Mouse (Mus musculus): Measurements from ENCODE around the gene Arf5. TPM values are rescaled to one million over a fixed set of nuclear protein-coding genes. Genes with fewer than 3 reads are reported as not detected.

Arf5 gene
- total and polyA plus RNA-seq, 3 experiments = 92.8 to 292 TPM; not detected in 1

DNA sequence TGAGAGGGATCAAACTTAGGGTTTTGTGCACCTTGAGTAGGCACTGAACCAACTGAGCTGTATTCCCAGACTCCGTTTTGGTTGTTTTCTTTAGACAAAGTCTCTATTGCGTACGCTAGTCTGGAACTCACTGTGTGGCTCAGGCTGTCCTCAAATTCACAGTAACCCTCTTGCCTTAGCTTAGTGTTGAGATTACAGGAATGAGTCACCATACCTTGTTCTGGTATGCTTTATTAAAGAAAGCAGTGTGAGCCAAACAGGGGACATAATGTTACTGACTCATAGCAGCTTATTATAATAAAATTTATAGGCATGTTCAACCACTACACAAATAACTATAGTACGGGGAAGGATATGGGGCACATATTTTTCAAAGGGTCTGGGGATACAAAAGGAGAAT lies 50.9 kb downstream of the Arf5 start:
- Histone ChIP-seq H3K4me3 (ENCODE audit: control insufficient read depth in 1 of 2, insufficient read depth in 1 of 2, low read depth in 2 of 2, low read length in 2 of 2) (no peak overlapping the region), H3K79me2 (ENCODE audit: control insufficient read depth, insufficient read depth, low read length, poor library complexity) (no peaks in the 10 kb centered on the region; the same call in 1 of the 2 replicates), H3K9ac (ENCODE audit: control insufficient read depth, low read depth, low read length, poor library complexity, severe bottlenecking) (no peak overlapping the region), H3K9me3 (replicated peaks; ENCODE audit: insufficient read depth, low read length) (no peaks in the 10 kb centered on the region), H3K27me3 (ENCODE audit: control insufficient read depth in 1 of 2, insufficient read depth in 2 of 2, low read length in 2 of 2) (peaks cover 0 to 3% of the 10 kb centered on the region in 2 experiments; a peak in 2 of 4 replicates), H3K36me3 (ENCODE audit: control insufficient read depth in 1 of 2, insufficient read depth in 2 of 2, low read length in 2 of 2) (peaks cover 0 to 13% of the 10 kb centered on the region in 2 experiments; a peak in 2 of 4 replicates), H3K4me1 (ENCODE audit: control insufficient read depth in 1 of 2, insufficient read depth in 2 of 2, low read length in 2 of 2) (peaks cover 0 to 4% of the 10 kb centered on the region in 2 experiments; a peak in 2 of 4 replicates), H3K27ac (ENCODE audit: control insufficient read depth, low read depth, low read length) (no peak overlapping the region)
- DNase-seq (ENCODE audit: low read depth, low spot score) = no peak
- TF ChIP-seq ELF1 (IDR thresholded peaks at IDR 0.05; ENCODE audit: low read depth, low read length) (no peak), NELFE (IDR thresholded peaks at IDR 0.05; ENCODE audit: low read depth, low read length) (no peak), MEF2A (IDR thresholded peaks at IDR 0.05; ENCODE audit: extremely low read depth, insufficient replicate concordance, low read depth, low read length, poor library complexity, severe bottlenecking) (no peak), GABPA (IDR thresholded peaks at IDR 0.05; ENCODE audit: low read depth, low read length) (no peak), NRF1 (IDR thresholded peaks at IDR 0.05; ENCODE audit: insufficient read depth, low read depth, low read length, poor library complexity, severe bottlenecking) (no peak), CTCF (IDR thresholded peaks at IDR 0.05 in 2 of 3, conservative IDR thresholded peaks at IDR 0.05 in 1 of 3; ENCODE audit: control insufficient read depth in 1 of 3, insufficient read depth in 1 of 3, low read depth in 2 of 3, low read length in 3 of 3, poor library complexity in 1 of 3, severe bottlenecking in 1 of 3) (no peak), KAT2A (conservative IDR thresholded peaks at IDR 0.05; ENCODE audit: low read depth, low read length) (no peak), HCFC1 (IDR thresholded peaks at IDR 0.05; ENCODE audit: low read depth, low read length) (no peak), RCOR1 (IDR thresholded peaks at IDR 0.05; ENCODE audit: low read depth, low read length) (no peak), JUND (IDR thresholded peaks at IDR 0.05; ENCODE audit: low read depth, low read length) (no peak), E2F4 (IDR thresholded peaks at IDR 0.05; ENCODE audit: borderline replicate concordance, low read depth, low read length) (no peak), ZNF384 (IDR thresholded peaks at IDR 0.05; ENCODE audit: low read depth, low read length) (no peak), CHD1 (IDR thresholded peaks at IDR 0.05; ENCODE audit: low read depth, low read length) (no peak), ZMIZ1 (IDR thresholded peaks at IDR 0.05; ENCODE audit: low read depth, low read length) (no peak), POLR2AphosphoS5 (IDR thresholded peaks at IDR 0.05; ENCODE audit: borderline replicate concordance, low read depth, low read length) (no peak), POLR2A (IDR thresholded peaks at IDR 0.05; ENCODE audit: control insufficient read depth in 1 of 2, insufficient read depth in 1 of 2, low read depth in 1 of 2, low read length in 2 of 2, poor library complexity in 1 of 2) (no peak), CHD2 (IDR thresholded peaks at IDR 0.05; ENCODE audit: low read length) (no peak), BHLHE40 (IDR thresholded peaks at IDR 0.05; ENCODE audit: borderline replicate concordance, low read depth, low read length) (no peak), MAZ (IDR thresholded peaks at IDR 0.05; ENCODE audit: low read depth, low read length) (no peak)

DNA sequence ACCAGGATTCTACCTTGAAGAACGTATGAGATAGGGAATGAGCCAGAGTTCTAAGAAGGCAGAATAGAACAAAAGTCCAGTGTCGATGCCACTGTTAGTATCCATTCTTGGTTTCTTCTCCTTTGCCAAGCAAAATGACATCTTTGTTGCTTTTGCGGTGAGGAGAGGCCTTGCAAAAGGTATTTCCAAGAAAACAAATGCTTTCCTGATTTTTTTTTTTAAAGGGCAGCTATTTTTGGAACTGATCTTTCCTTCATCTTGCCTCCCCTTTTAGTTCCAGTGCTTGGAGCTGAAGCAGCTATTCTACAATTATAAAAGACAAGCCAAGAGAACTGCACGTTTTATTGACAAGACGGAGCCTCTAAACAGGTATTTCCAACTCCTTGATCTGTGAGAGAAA lies 51.5 kb downstream of the Arf5 start, which contains the start of gene Snd1:
Gene Snd1, plus strand, starts transcription at position 301 of the 400 bp plus-strand sequence.
- H3K27me3 ChIP-seq (ENCODE audit: control insufficient read depth in 1 of 2, insufficient read depth in 2 of 2, low read length in 2 of 2) = peaks cover 0 to 3% of the 10 kb centered on the region in 2 experiments; a peak in 2 of 4 replicates
- no peak within 1 kb of the TSS for H3K9ac ChIP-seq (ENCODE audit: control insufficient read depth, low read depth, low read length, poor library complexity, severe bottlenecking)
- H3K4me3 ChIP-seq (ENCODE audit: control insufficient read depth in 1 of 2, insufficient read depth in 1 of 2, low read depth in 2 of 2, low read length in 2 of 2) = no peak within 1 kb of the TSS
- no peaks in the 10 kb centered on the region; the same call in none of the 2 replicates for H3K79me2 ChIP-seq (ENCODE audit: control insufficient read depth, insufficient read depth, low read length, poor library complexity)
- H3K36me3 ChIP-seq (ENCODE audit: control insufficient read depth in 1 of 2, insufficient read depth in 2 of 2, low read length in 2 of 2) = peaks cover 0 to 13% of the 10 kb centered on the region in 2 experiments; a peak in 2 of 4 replicates
- H3K9me3 ChIP-seq (replicated peaks; ENCODE audit: insufficient read depth, low read length) = no peaks in the 10 kb centered on the region
- no peak for TF ChIP-seq SMC3 (IDR thresholded peaks at IDR 0.05; ENCODE audit: low read depth, low read length)
- no peak for TF ChIP-seq BHLHE40 (IDR thresholded peaks at IDR 0.05; ENCODE audit: borderline replicate concordance, low read depth, low read length)
- TF ChIP-seq RCOR1 (IDR thresholded peaks at IDR 0.05; ENCODE audit: low read depth, low read length) = no peak
- TF ChIP-seq TCF12 (IDR thresholded peaks at IDR 0.05; ENCODE audit: low read depth, low read length) = no peak
- TF ChIP-seq E2F4 (IDR thresholded peaks at IDR 0.05; ENCODE audit: borderline replicate concordance, low read depth, low read length) = no peak
- no peak for TF ChIP-seq MEF2A (IDR thresholded peaks at IDR 0.05; ENCODE audit: extremely low read depth, insufficient replicate concordance, low read depth, low read length, poor library complexity, severe bottlenecking)
- no peak for TF ChIP-seq GABPA (IDR thresholded peaks at IDR 0.05; ENCODE audit: low read depth, low read length)
- no peak for TF ChIP-seq ZKSCAN1 (IDR thresholded peaks at IDR 0.05; ENCODE audit: low read depth, low read length)
- no peak for TF ChIP-seq CTCF (IDR thresholded peaks at IDR 0.05 in 2 of 3, conservative IDR thresholded peaks at IDR 0.05 in 1 of 3; ENCODE audit: control insufficient read depth in 1 of 3, insufficient read depth in 1 of 3, low read depth in 2 of 3, low read length in 3 of 3, poor library complexity in 1 of 3, severe bottlenecking in 1 of 3)
- TF ChIP-seq EP300 (IDR thresholded peaks at IDR 0.05; ENCODE audit: low read depth in 1 of 2, low read length in 2 of 2) = no peak
- no peak for TF ChIP-seq POLR2A (IDR thresholded peaks at IDR 0.05; ENCODE audit: control insufficient read depth in 1 of 2, insufficient read depth in 1 of 2, low read depth in 1 of 2, low read length in 2 of 2, poor library complexity in 1 of 2)
- TF ChIP-seq ETS1 (IDR thresholded peaks at IDR 0.05; ENCODE audit: low read depth, low read length) = no peak
- peaks cover 0 to 4% of the 10 kb centered on the region in 2 experiments; a peak in 2 of 4 replicates for H3K4me1 ChIP-seq (ENCODE audit: control insufficient read depth in 1 of 2, insufficient read depth in 2 of 2, low read length in 2 of 2)
- DNase-seq (ENCODE audit: low read depth, low spot score) = no peak
- H3K27ac ChIP-seq (ENCODE audit: control insufficient read depth, low read depth, low read length) = no peak within 1 kb of the TSS

All from MEL (cell line).